Mouse (Mus musculus) megakaryocyte progenitor cell, adult 5-6 weeks (primary cell): ENCODE measurements around the gene Ufd1. TPM values are rescaled to one million over a fixed set of nuclear protein-coding genes. Genes with fewer than 3 reads are reported as not detected.
"Not testable (repeated sequence)": the region's sequence is repeated elsewhere in the genome, so short reads cannot be mapped to it uniquely, and the experiment has no call there.

Source experiments
- ATAC-seq: replicated peaks from 2 replicates; pipeline ENCODE4 v1.8.0; 2016; ENCODE audit warnings: mild to moderate bottlenecking, moderate TSS enrichment, inconsistent platforms; ENCODE audit not compliant: poor library complexity
- total RNA-seq, 2 experiments: library from RNA; stranded (forward) in 1 of 2; stranded (reverse) in 1 of 2; fragments of 157-497, 149-512 nt in 1 of 2; fragments of 200-1000 nt in 1 of 2; gene quantifications; 2 replicates each; pipeline versions ENCODE4 v1.2.3 to v1.2.4; 2015 to 2017

Ufd1 gene
- total RNA-seq, 2 experiments from 2014 or later = 60.0 to 72.6 TPM

GRCm38 (mm10) chr16:18805746-18806145, 5.8 kb upstream of the Ufd1 start:
- ATAC-seq = no peak

GRCm38 (mm10) chr16:18809001-18809400, 2.6 kb upstream of the Ufd1 start:
- peak; percentile 58 for ATAC-seq

GRCm38 (mm10) chr16:18811032-18811431, 547 bp upstream of the Ufd1 start:
- peak; percentile 30; the same call in 1 of the 2 replicates for ATAC-seq

- ATAC-seq = no peak
Observed at GRCm38 (mm10) chr16:18812385-18812910, 869 bp downstream of the Ufd1 start.

GRCm38 (mm10) chr16:18822356-18822755, 10.8 kb downstream of the Ufd1 start:
- peak; percentile 95 for ATAC-seq

GRCm38 (mm10) chr16:18822925-18823324, 11.3 kb downstream of the Ufd1 start:
- ATAC-seq = no peak

GRCm38 (mm10) chr16:18828630-18829029, 17.1 kb downstream of the Ufd1 start:
- ATAC-seq = no peak

- ATAC-seq = no peak
Observed at GRCm38 (mm10) chr16:18829102-18829501, 17.5 kb downstream of the Ufd1 start.

GRCm38 (mm10) chr16:18833486-18833885, 21.9 kb downstream of the Ufd1 start:
- no peak for ATAC-seq

GRCm38 (mm10) chr16:18836073-18836467, 24.5 kb downstream of the Ufd1 start:
- no peak for ATAC-seq

- ATAC-seq = peak; percentile 96
Observed at GRCm38 (mm10) chr16:18836468-18837208, 25.1 kb downstream of the Ufd1 start, which contains the start of the genes 2510002D24Rik and Gm28539. TSS of gene 2510002D24Rik (plus strand) at chr16:18836578. TSS of gene Gm28539 (plus strand) at chr16:18836584.

GRCm38 (mm10) chr16:18838346-18838745, 26.8 kb downstream of the Ufd1 start:
- ATAC-seq = no peak

GRCm38 (mm10) chr16:18846301-18846820, 34.8 kb downstream of the Ufd1 start:
- ATAC-seq = no peak

GRCm38 (mm10) chr16:18849521-18850190, 38.1 kb downstream of the Ufd1 start:
- not testable (repeated sequence) for ATAC-seq

GRCm38 (mm10) chr16:18858551-18858950, 47.0 kb downstream of the Ufd1 start:
- ATAC-seq = peak; percentile 97

GRCm38 (mm10) chr16:18860186-18860585, 48.6 kb downstream of the Ufd1 start:
- no peak for ATAC-seq

- ATAC-seq = not testable (repeated sequence)
Observed at GRCm38 (mm10) chr16:18870495-18870894, 58.9 kb downstream of the Ufd1 start.

- ATAC-seq = no peak
Observed at GRCm38 (mm10) chr16:18876091-18876441, 64.5 kb downstream of the Ufd1 start.

- peak; percentile 78 for ATAC-seq
Observed at GRCm38 (mm10) chr16:18876442-18877308, 65.1 kb downstream of the Ufd1 start, which contains the start of the genes Mrpl40 and Hira. TSS of gene Mrpl40 (minus strand) at chr16:18876862. TSS of gene Hira (plus strand) at chr16:18877037.

GRCm38 (mm10) chr16:18877386-18878090, 66.0 kb downstream of the Ufd1 start:
- ATAC-seq = peak; percentile 64
